Mouse (Mus musculus) inflammation-experienced regulatory T-cells, adult 6 months (primary cell): ENCODE results near the gene Zfp609. TPM values are rescaled to one million over a fixed set of nuclear protein-coding genes. Genes with fewer than 3 reads are reported as not detected.
"Not testable (repeated sequence)": the region's sequence is repeated elsewhere in the genome, so short reads cannot be mapped to it uniquely, and the experiment has no call there.

Source experiments
- ATAC-seq: one replicate; pipeline ENCODE4 v1.8.0; 2017
- polyA plus RNA-seq, 3 experiments: library from polyadenylated mRNA; unstranded; fragments of 100-300 nt; shearing (Covaris generic); gene quantifications; one replicate each; pipeline ENCODE4 v1.2.1; 2017

Zfp609 gene
- polyA plus RNA-seq, 3 experiments from 2014 or later: 2.3 to 4.2 (median 2.9) TPM

DNA sequence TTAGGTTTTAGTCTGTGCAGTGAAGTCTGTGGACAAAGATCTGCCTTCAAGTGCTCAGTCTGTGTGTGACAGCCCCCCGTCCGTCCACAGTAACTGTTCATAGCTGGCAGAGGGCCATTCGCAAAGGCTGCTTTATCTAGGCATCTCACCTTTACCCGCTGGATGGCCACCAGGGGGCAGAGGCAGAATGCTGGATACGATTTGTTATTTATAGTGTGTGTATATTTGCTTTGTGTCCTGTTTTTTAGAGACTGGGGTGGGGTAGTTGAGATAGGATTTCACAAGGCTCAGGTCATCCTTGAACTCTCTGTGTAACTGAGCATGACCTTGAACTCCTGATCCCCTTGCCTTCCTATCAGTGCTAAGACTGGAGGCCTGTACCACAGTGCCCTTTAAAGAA is 161.3 kb downstream of the Zfp609 start:
- no peak for ATAC-seq

- peak; percentile 50 for ATAC-seq
These were observed 163.2 kb downstream of the Zfp609 start for GRCm38 (mm10) chr9:65664163-65664562.

GRCm38 (mm10) chr9:65661493-65661892 is 165.9 kb downstream of the Zfp609 start:
- no peak for ATAC-seq

DNA sequence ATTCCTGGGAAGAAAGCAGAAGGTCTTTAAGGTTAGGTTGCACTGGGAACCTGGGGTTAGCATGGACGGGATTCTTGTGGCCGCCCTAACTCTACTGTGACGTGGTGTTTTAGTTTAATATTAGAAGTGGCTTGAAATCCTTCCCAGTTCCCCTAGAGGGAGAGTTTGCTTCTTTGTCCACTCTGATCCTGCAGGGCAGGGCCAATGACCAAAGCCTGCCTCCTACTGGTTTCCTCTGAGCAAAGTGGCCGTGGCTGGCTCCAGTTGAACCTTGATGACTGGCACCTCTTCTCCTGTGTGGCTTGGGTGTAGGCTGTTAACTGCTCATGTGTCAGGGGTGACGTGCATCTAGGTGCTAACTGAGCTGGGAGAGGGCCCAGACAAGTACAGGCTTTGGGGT is 166.3 kb downstream of the Zfp609 start:
- ATAC-seq: no peak

DNA sequence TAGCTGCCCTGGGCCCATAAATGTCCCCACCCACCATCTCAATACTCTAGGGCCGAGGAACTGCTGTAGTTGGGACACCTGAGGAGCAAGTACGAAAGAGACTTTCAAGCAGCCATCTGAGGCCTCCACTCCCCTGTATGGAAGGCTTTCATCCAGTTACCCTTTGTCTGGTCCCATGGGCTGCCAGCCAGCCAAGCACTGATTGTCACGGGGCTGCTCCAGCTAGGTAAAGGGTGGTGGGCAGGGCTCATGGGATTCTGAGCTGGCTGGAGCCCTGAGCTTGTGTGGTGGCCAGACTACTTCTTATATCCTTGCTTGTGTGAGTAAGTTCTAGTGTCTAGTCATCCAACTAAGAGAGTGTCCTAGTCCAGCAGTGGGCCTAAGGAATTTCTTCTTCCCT is 170.1 kb downstream of the Zfp609 start:
- ATAC-seq: no peak

- no peak for ATAC-seq
These were observed 171.8 kb downstream of the Zfp609 start for GRCm38 (mm10) chr9:65655540-65655939.

- no peak for ATAC-seq
These were observed 172.6 kb downstream of the Zfp609 start for GRCm38 (mm10) chr9:65654700-65655237.

- ATAC-seq: no peak
These were observed 173.6 kb downstream of the Zfp609 start for GRCm38 (mm10) chr9:65653741-65654140.

GRCm38 (mm10) chr9:65651957-65652356 is 175.4 kb downstream of the Zfp609 start:
- not testable (repeated sequence) for ATAC-seq

- no peak for ATAC-seq
These were observed 177.4 kb downstream of the Zfp609 start for GRCm38 (mm10) chr9:65649997-65650396.

DNA sequence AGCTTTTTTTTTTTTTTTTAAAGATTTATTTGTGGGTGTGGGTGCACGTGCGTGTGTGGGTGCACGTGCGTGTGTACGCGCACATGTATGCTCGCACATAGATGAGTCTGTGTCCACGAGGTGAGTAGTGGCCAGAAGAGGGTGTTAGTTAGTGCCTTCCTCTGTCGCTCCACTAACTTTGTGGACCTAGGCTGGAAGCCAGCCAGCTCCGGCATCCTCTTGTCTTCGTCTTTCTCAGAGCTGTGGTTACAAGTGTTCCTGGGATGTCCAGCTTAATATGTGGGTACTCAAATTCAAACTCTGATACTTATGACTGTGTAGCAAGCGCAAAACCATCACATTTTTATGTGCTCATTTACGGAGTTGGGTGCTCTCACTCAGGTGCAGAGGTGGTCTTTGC is 178.6 kb downstream of the Zfp609 start:
- ATAC-seq: no peak

DNA sequence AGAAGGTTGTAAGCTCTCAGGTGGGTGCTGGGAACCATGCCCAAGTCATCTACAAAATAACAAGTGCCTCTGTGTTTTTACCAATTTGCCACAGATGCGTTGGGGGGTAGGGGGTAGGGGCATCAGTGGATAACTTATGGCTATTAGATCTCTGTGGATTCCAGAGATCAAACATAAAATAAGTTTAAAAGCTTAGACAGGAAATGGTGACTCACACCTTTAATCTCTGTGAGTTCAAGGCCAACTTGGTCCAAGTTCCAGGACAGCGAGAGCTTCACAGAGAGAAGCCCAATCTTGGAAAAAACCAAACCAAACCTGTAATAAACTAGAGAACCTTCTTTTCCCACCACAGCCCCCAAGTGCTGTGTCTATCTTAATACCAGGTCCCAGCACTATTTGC is 180.6 kb downstream of the Zfp609 start:
- ATAC-seq: no peak

DNA sequence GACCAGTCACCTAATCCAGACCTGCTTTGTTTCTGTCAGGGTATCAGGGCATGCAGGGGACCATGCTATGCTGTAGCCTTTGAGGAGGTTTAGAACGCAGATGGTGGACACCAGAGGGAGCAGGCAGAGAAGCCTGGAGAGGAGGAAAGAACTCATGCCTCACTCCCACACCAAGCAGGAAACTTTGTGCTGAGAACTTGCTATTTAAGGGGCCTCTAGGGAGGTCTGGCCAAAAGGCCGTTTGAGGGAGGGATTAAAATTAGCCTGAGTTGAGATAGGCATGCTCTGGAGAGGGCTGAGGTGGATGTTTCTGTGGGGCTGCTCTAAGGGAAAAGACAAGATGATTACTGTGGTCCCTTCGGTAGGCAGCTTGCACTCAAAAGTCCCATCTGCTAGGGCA is 181.4 kb downstream of the Zfp609 start:
- no peak for ATAC-seq

GRCm38 (mm10) chr9:65644960-65645359 is 182.4 kb downstream of the Zfp609 start:
- no peak for ATAC-seq

DNA sequence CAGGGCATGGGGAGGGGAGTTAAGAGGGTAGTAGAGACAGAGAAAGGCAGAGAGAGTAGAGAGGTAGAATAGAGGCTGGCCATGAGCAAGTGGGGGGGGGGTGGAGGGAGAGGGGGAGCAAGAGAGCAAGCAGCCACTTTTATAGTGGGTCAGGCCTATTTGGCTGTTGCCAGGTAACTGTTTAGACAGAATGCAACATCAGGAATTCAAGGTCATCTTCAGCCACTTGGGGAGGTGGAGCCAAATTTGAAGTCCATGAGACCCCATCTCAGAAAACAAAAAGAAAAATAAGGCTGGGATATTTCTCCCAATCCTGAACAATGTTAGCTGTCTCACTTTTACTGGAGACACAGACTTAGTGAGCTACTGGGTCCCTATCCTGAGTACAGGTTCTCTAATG is 184.8 kb downstream of the Zfp609 start:
- no peak for ATAC-seq

Other genes with a start within 250 kb of the Zfp609 start
- gene Plekho2, start 247.5 kb downstream of the Zfp609 start, polyA plus RNA-seq: 10 to 100 TPM; 44.8 to 84.9 (median 55.9) TPM
- gene Pif1, start 240.4 kb downstream of the Zfp609 start, polyA plus RNA-seq: 1 to 10 TPM in 2 of 3 experiments, under 1 TPM in 1; 0.32 to 7.4 (median 1.1) TPM
- gene Rbpms2, start 197.9 kb downstream of the Zfp609 start, polyA plus RNA-seq: 1 to 10 TPM in 1 of 3 experiments, not detected in 2; 1.0 TPM
- gene Oaz2, start 159.6 kb downstream of the Zfp609 start, polyA plus RNA-seq: 10 to 100 TPM; 26.3 to 30.5 (median 26.9) TPM
- 100 to 1,000 TPM in 1 of 3 experiments, 10 to 100 TPM in 2; 17.1 to 222 (median 21.6) TPM for gene Pclaf, start 62.7 kb upstream of the Zfp609 start, polyA plus RNA-seq
- 10 to 100 TPM; 32.3 to 39.8 (median 35.4) TPM for gene Trip4, start 81.2 kb upstream of the Zfp609 start, polyA plus RNA-seq
- 10 to 100 TPM; 34.6 to 59.6 (median 43.4) TPM for gene Csnk1g1, start 81.4 kb upstream of the Zfp609 start, polyA plus RNA-seq
- 100 to 1,000 TPM; 427 to 663 (median 505) TPM for gene Ppib, start 232.7 kb upstream of the Zfp609 start, polyA plus RNA-seq
- 1 to 10 TPM; 1.3 to 2.3 (median 1.6) TPM for gene Snx22, start 242.2 kb upstream of the Zfp609 start, polyA plus RNA-seq